Mouse (Mus musculus): ENCODE measurements around the gene Ptpro. TPM values are rescaled to one million over a fixed set of nuclear protein-coding genes. Genes with fewer than 3 reads are reported as not detected.
A peak's percentile ranks its signal among the peaks of the same experiment; 100 is the strongest.
"Not testable (repeated sequence)": the region's sequence is repeated elsewhere in the genome, so short reads cannot be mapped to it uniquely, and the experiment has no call there.

Gene Ptpro
- polyA plus RNA-seq, 1 experiment from 2014 or later, result 45.8 TPM

DNA sequence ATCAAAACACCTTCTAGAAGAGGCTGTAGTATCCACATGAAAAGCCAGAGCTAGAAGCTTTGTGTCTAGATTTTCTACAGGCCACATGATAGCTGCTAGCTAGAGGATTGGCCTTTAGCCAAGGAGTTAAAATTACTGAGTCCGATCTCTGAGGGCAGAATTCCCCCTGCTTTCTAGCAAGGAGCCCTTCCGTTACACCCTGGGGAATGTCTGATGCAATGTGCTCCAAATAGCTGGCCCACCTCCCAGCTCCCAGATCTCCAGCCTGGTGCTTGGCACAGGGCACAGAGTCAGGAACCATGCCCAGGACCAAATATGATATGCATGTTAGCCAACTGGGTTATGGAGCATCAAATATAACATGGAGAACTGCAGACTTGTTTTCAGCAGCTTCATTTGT, 213.1 kb downstream of the Ptpro start:
- peak; percentile 60; the same call in 1 of the 2 replicates for ATAC-seq (ENCODE audit: low read depth)
- WGBS, result 31% methylated on average over 2 of the region's 2 CpGs
- Histone ChIP-seq H3K27ac (replicated peaks) (no peak overlapping the region), H3K27me3 (no peaks in the 10 kb centered on the region), H3K4me1 (replicated peaks) (peaks cover 13% of the 10 kb centered on the region; the same call in 1 of the 2 replicates), H3K36me3 (peaks cover 25% of the 10 kb centered on the region), H3K4me2 (no peak overlapping the region), H3K4me3 (no peak overlapping the region), H3K9ac (no peak overlapping the region), H3K9me3 (no peaks in the 10 kb centered on the region)

DNA sequence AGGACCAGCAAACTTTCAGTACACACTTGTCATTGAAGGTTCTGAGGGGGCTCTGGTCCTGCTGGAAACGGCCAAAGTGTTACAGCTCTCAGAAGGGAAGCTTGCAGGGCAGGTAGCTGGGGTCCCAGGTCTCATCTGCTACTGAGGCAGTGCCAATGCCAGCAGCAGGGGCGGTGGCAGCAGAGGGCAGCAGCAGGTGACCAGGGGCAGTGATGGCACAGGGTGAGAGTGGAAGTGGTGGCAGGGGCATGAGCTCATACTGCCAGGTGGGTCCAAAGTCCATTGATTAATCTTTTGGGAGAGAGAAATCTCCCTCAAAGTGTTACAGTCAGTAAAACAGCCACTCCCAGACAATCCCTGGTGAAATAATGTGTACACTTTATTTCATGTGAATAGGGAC, 214.1 kb downstream of the Ptpro start:
- no peak for ATAC-seq (ENCODE audit: low read depth)
- Histone ChIP-seq H3K36me3 (peaks cover 25% of the 10 kb centered on the region), H3K27ac (replicated peaks) (no peak overlapping the region), H3K4me1 (replicated peaks) (peaks cover 23% of the 10 kb centered on the region), H3K27me3 (no peaks in the 10 kb centered on the region), H3K9ac (no peak overlapping the region), H3K4me3 (no peak overlapping the region), H3K9me3 (no peaks in the 10 kb centered on the region), H3K4me2 (no peak overlapping the region)
- WGBS, result 89% methylated on average over 2 of the region's 2 CpGs

DNA sequence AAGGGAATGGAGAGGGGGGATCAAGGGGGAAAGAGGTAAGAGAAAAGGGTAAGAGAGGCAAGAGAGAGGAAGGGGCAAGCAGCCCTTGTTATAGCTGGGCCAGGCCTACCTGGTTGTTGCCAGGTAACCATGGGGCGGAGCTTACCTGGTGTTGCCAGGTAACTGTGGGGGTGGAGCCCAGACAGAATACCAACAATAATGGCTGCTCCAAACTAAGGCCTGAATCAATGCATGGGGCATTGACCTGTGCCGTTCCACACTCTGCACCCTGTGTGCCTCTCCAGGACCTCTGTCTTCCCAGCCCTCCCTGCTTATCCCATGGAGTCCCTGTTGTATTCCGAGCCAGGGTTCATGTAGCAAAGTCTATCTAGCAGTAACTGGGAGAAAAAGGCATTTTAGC, 215.6 kb downstream of the Ptpro start:
- ATAC-seq (ENCODE audit: low read depth), result no peak
- Histone ChIP-seq H3K36me3 (peaks cover 11% of the 10 kb centered on the region), H3K27ac (replicated peaks) (no peak overlapping the region), H3K4me1 (replicated peaks) (peaks cover 38% of the 10 kb centered on the region), H3K9ac (no peak overlapping the region), H3K4me3 (no peak overlapping the region), H3K27me3 (no peaks in the 10 kb centered on the region), H3K9me3 (no peaks in the 10 kb centered on the region), H3K4me2 (no peak overlapping the region)
- 85% methylated on average over 3 of the region's 3 CpGs for WGBS

DNA sequence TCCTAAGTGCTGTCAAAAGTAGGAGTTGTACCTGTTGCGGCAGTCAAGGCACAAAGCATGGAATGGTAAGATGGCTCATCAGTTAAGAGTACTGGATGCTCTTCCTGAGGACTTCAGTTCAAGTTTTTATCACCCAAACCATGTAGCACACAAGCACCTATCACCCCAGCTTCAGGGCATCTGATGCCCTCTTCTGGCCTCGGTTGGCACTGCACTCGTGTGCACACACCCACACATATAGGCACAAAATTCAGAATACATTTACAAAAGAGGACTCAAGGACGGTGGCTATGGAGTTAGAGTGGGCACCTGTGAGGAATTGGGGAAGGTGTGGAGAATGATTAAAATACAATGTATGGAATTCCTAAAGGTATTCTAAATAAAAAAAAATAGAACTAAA, 217.4 kb downstream of the Ptpro start:
- Histone ChIP-seq H3K36me3 (0 out of 2 replicates have a peak, but pooled peaks cover under 1% of the 10 kb centered on the region), H3K4me2 (no peak overlapping the region), H3K9me3 (no peaks in the 10 kb centered on the region), H3K4me3 (no peak overlapping the region), H3K27ac (replicated peaks) (no peak overlapping the region), H3K4me1 (replicated peaks) (peaks cover 35% of the 10 kb centered on the region), H3K9ac (no peak overlapping the region), H3K27me3 (no peaks in the 10 kb centered on the region)
- 98% methylated on average over 4 of the region's 4 CpGs for WGBS
- ATAC-seq (ENCODE audit: low read depth), result no peak

DNA sequence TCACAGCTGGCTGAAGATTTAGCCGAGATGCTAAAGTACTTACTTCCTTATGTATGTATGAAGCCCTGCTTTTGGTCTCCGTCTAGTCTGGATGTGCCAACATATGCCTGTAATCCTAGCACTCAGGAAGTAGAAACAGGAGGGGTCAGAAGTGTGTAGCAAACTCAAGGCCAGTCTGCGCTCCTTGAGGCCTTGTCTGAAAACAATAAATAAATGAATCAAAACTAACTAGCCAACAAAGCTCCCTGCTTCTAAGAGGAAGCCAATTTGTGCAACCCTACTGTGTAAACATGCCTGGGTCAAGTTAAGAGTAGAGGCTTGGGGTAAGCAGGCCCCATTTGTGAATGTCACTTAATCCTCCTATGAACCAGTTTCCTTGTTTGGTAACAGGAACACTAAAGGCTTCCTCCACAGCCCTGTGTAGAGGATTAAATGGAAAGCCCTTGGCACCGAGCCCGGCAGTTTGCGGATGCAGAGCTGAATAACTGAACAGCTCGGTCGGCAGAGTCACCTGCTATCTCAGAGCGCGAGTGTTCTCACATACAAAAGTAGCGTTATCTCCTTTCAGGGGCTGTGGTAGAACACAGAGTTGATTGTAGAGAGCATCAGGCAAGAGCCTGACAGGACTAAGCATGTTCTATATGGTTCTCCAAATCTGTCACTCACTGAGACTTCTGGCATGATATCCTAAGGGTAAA, 218.9 kb downstream of the Ptpro start:
- ATAC-seq (ENCODE audit: low read depth), result peak; percentile 57
- peak overlapping the region; percentile 63 for H3K27ac ChIP-seq (replicated peaks)
- H3K36me3 ChIP-seq, result no peaks in the 10 kb centered on the region
- H3K9ac ChIP-seq, result no peak overlapping the region
- peaks cover 4% of the 10 kb centered on the region; the same call in 1 of the 2 replicates for H3K9me3 ChIP-seq
- 44% methylated on average over 11 of the region's 11 CpGs for WGBS
- H3K4me1 ChIP-seq (replicated peaks), result peaks cover 27% of the 10 kb centered on the region
- no peaks in the 10 kb centered on the region for H3K27me3 ChIP-seq
- no peak overlapping the region for H3K4me3 ChIP-seq
- H3K4me2 ChIP-seq, result no peak overlapping the region

DNA sequence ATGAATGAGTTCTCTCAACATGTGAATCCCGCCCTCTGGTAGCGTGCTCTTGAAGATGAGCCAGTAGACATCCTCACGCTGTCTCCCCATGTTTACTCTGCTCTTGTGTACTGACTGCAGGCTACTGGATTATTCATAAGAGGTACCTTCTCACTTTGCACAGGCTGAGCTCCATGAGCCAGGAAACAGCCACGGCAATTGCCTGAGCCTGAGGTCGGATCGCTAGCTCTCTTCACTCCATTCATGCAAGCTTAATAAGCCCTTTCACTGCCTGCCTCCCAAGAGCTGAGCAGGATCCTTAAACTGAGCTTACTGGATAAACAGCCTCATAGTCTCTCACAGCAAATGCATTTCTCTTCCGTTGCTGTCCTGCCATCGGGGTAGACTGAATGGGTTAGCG, 220.0 kb downstream of the Ptpro start:
- Histone ChIP-seq H3K9me3 (peaks cover 9% of the 10 kb centered on the region; the same call in 1 of the 2 replicates), H3K4me2 (no peak overlapping the region), H3K4me3 (no peak overlapping the region), H3K36me3 (peaks cover 5% of the 10 kb centered on the region; the same call in 1 of the 2 replicates), H3K9ac (0 out of 2 replicates have a peak overlapping the region, but pooled peaks have one; percentile 22), H3K27ac (replicated peaks) (peak overlapping the region; percentile 63; the same call in 1 of the 2 replicates), H3K27me3 (no peaks in the 10 kb centered on the region), H3K4me1 (replicated peaks) (peaks cover 27% of the 10 kb centered on the region)
- WGBS, result 38% methylated on average over 9 of the region's 9 CpGs
- ATAC-seq (ENCODE audit: low read depth), result peak; percentile 66

DNA sequence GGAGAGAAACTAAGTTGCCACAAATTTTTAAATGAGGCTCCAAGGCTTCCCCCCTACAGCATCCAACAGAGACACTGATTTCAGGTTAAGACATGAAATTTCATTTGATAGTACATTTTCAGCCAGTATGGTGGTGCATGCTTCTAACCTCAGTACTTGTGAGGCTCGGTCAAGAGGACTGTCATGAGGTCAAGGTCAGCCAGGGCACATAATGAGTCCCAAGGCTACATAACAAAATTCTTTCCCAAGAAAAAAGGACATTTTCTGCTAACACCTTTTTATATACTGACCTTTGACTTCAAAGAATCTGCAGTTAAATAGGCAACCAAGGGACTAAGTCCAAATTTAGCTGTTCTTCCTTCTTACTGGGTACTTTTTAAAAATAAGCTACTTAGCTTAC, 221.3 kb downstream of the Ptpro start:
- Histone ChIP-seq H3K4me1 (replicated peaks) (peaks cover 27% of the 10 kb centered on the region), H3K27me3 (no peaks in the 10 kb centered on the region), H3K36me3 (peaks cover 5% of the 10 kb centered on the region; the same call in 1 of the 2 replicates), H3K9me3 (peaks cover 9% of the 10 kb centered on the region; the same call in 1 of the 2 replicates), H3K27ac (replicated peaks) (no peak overlapping the region), H3K4me2 (no peak overlapping the region), H3K4me3 (no peak overlapping the region), H3K9ac (no peak overlapping the region)
- WGBS, result 74% methylated on average over 1 of the region's 1 CpGs
- ATAC-seq (ENCODE audit: low read depth), result no peak

DNA sequence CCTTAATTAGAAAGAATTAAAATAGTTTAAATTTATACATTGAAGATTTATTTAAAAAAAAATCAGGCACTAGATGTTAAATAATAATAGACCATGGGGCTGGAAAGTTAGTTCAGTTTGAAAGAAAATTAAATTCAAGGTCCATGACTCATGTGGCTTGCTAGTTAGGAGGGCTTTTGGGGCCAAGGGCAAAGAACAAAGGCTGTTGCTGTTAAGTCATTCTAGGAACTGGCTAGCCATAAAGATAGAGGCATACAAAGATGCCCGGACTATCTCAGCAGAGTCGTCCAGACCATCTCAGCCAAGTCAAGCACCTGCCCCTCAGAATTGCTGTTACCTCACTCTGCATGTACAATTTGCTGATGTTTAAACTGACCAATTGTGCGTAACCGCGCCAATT, 223.6 kb downstream of the Ptpro start:
- H3K9me3 ChIP-seq; H3K27ac ChIP-seq (replicated peaks); H3K4me3 ChIP-seq; H3K4me2 ChIP-seq; H3K9ac ChIP-seq; ATAC-seq (ENCODE audit: low read depth); H3K27me3 ChIP-seq: not testable (repeated sequence)
- Histone ChIP-seq H3K36me3 (peaks cover 13% of the 10 kb centered on the region), H3K4me1 (replicated peaks) (peaks cover 20% of the 10 kb centered on the region)
- 91% methylated on average over 5 of the region's 5 CpGs for WGBS

DNA sequence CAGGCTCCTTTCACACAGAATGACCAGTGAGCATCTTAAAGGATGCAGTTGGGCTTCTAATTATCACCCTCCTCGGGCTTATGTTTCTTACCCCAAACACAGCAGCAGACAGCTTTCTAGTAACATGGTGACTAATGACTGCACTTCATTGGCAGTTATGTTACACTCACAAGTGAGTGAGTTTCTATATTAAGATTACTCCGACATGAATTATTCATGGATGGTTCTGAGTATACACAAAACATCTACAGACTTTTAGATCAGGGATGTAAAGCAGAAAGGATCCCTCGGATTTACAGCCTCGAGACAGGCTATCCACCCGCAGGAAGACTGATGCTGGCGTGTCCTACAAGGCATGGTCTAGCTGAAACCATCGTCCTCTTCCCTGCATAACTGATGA, 230.8 kb downstream of the Ptpro start:
- 71% methylated on average over 7 of the region's 7 CpGs for WGBS
- Histone ChIP-seq H3K27ac (replicated peaks) (no peak overlapping the region), H3K9ac (no peak overlapping the region), H3K4me3 (no peak overlapping the region), H3K36me3 (peaks cover 14% of the 10 kb centered on the region), H3K4me2 (no peak overlapping the region), H3K4me1 (replicated peaks) (no peaks in the 10 kb centered on the region), H3K27me3 (no peaks in the 10 kb centered on the region), H3K9me3 (no peaks in the 10 kb centered on the region)
- no peak for ATAC-seq (ENCODE audit: low read depth)

DNA sequence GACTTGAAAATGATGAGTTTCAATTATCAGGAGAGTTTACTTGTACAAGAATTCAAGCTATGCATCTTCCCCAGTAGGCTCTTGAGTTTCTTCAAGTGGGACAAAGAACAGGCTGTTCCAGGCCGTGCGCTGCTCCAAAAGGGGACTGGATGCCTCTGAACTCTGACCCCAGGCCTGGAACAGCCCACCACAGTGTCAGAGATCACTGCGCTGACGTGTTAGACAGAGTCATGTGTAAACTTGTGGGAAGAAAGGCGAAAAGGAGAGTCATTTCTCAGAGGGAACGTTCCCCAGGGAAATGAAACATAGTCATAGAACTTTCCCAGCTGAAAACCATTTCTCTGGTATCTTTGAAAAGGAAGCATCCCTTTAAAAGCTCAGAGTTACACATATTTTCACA, 235.3 kb downstream of the Ptpro start:
- H3K4me3 ChIP-seq, result no peak overlapping the region
- no peaks in the 10 kb centered on the region for H3K4me1 ChIP-seq (replicated peaks)
- no peak overlapping the region for H3K27ac ChIP-seq (replicated peaks)
- H3K4me2 ChIP-seq, result no peak overlapping the region
- H3K9me3 ChIP-seq, result no peaks in the 10 kb centered on the region
- no peaks in the 10 kb centered on the region for H3K27me3 ChIP-seq
- WGBS, result 59% methylated on average over 6 of the region's 6 CpGs
- H3K36me3 ChIP-seq, result no peaks in the 10 kb centered on the region
- no peak for ATAC-seq (ENCODE audit: low read depth)
- H3K9ac ChIP-seq, result no peak overlapping the region

DNA sequence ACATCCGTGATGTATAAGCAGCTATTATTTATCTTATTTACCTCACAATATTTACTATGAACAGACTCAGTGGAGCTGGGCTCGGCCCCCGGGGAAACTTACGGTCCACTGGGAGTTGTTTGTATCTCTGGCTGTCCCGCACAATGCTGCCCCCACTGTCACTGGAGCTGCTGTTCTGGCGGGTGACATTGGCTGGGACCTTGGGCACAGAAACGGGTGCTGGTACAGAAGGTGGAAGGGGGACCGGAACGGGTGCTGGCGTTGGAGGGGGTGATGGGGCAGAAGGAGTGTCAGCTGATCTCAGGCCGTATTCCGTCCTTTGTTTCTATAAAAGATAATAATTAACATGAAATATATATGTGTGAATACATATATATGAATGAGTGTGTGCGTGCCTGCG, 238.0 kb downstream of the Ptpro start:
- Histone ChIP-seq H3K4me1 (replicated peaks) (no peaks in the 10 kb centered on the region), H3K36me3 (no peaks in the 10 kb centered on the region), H3K27me3 (no peaks in the 10 kb centered on the region), H3K4me2 (no peak overlapping the region), H3K9ac (no peak overlapping the region), H3K4me3 (no peak overlapping the region), H3K9me3 (no peaks in the 10 kb centered on the region), H3K27ac (replicated peaks) (no peak overlapping the region)
- no peak for ATAC-seq (ENCODE audit: low read depth)
- 90% methylated on average over 14 of the region's 14 CpGs for WGBS

DNA sequence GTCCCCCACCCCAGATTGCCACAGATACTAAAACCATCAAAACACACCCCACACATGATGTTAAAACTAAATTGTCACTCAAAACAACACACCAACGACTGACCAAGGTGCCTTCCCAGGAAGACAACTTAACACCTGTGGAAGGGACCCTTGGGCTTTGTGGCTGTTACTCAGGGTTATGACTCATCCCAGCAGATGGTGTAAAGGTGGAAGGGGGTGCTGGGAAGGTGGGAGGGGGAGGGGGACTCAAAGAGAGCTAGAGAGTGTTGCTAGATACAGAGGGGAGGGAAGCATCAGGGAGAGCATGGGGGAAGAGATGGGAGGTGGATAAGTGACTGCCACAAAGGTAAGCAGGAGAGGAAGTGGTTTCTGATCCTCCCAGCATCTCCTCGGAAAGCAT, 239.5 kb downstream of the Ptpro start:
- no peak overlapping the region for H3K4me3 ChIP-seq

DNA sequence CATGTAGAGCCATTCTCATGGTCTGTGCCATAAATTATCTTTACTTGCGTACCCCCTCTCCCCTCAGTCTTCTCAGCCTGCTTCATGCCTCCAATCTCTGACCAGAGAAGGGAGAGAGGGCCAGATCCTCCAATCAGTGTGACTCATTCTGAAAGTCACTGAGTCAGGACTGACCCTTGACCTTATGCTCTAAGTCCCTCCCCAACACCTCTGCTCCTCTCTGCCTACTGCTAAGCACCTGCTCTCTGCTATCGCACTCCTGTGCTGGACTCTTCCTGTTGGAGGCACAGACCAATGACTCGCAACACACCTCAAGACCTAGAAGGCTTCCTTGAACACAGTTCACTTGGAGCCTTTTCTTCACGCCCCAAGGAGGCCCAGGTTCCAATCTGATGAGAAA, 240.5 kb downstream of the Ptpro start:
- ATAC-seq (ENCODE audit: low read depth), result no peak
- H3K9ac ChIP-seq, result no peak overlapping the region
- H3K27me3 ChIP-seq, result no peaks in the 10 kb centered on the region
- no peaks in the 10 kb centered on the region for H3K36me3 ChIP-seq
- WGBS, result 95% methylated on average over 4 of the region's 4 CpGs
- no peaks in the 10 kb centered on the region for H3K9me3 ChIP-seq
- H3K4me2 ChIP-seq, result no peak overlapping the region
- no peak overlapping the region for H3K27ac ChIP-seq (replicated peaks)
- H3K4me1 ChIP-seq (replicated peaks), result no peaks in the 10 kb centered on the region
- no peak overlapping the region for H3K4me3 ChIP-seq

More for the DNA sequence above, 239.5 kb downstream of the Ptpro start:
- no peak overlapping the region for H3K4me2 ChIP-seq
- no peaks in the 10 kb centered on the region for H3K27me3 ChIP-seq
- no peak overlapping the region for H3K27ac ChIP-seq (replicated peaks)
- WGBS, result 71% methylated on average over 2 of the region's 2 CpGs
- H3K4me1 ChIP-seq (replicated peaks), result no peaks in the 10 kb centered on the region
- H3K9me3 ChIP-seq, result no peaks in the 10 kb centered on the region
- no peaks in the 10 kb centered on the region for H3K36me3 ChIP-seq
- ATAC-seq (ENCODE audit: low read depth), result no peak
- no peak overlapping the region for H3K9ac ChIP-seq
